Mouse (Mus musculus) layer of hippocampus, postnatal 10 days (tissue): ENCODE measurements at regions not wholly inside any gene's neighbourhood (a gene's known extent, or its start where the extent isn't known, plus 50 kb on each side); places are given as distances from the start of the nearest gene placed in this dataset.

Source experiments
- DNase-seq, 2 experiments: peaks; one replicate each; pipeline ENCODE4 v3.0.0; 2021; ENCODE audit warnings: low spot score in 2 of 2

GRCm38 (mm10) chr2:162735761-162736160 lies 74.8 kb upstream of the Ptprt start:
- no peak for DNase-seq

GRCm38 (mm10) chr2:162734286-162734685 lies 73.3 kb upstream of the Ptprt start:
- no peak for DNase-seq

- no peak for DNase-seq
Observed at GRCm38 (mm10) chr2:162720016-162720415, 59.1 kb upstream of the Ptprt start.

GRCm38 (mm10) chr2:162718466-162718865 lies 57.5 kb upstream of the Ptprt start:
- DNase-seq, result peak in 1 of 2 experiments; percentile 37

- no peak for DNase-seq
Observed at GRCm38 (mm10) chr2:162714976-162715375, 54.0 kb upstream of the Ptprt start.

GRCm38 (mm10) chr2:162712972-162713371 lies 52.0 kb upstream of the Ptprt start:
- no peak for DNase-seq

GRCm38 (mm10) chr2:162712394-162712793 lies 51.4 kb upstream of the Ptprt start:
- DNase-seq, result no peak
